Mouse (Mus musculus) adrenal gland, postnatal 36 days (tissue): ENCODE data around the gene Atp6v1g1. TPM values are rescaled to one million over a fixed set of nuclear protein-coding genes. Genes with fewer than 3 reads are reported as not detected.

Experiments used
- DNase-seq, 2 experiments: peaks; one replicate each; pipeline ENCODE4 v3.0.0; 2021; ENCODE audit warnings: mixed read lengths in 1 of 2
- long read RNA-seq, 2 experiments: library from polyadenylated mRNA; stranded (forward); transcript quantifications; one replicate each; pipeline ENCODE4 v2.0.0; 2021; ENCODE audit warnings: borderline sequencing depth in 2 of 2
- total RNA-seq, 2 experiments: library from RNA; stranded (reverse); gene quantifications; 2 replicates each; pipeline ENCODE4 v1.2.3; 2021

Atp6v1g1 gene
- total RNA-seq = 100 to 1,000 TPM; 186 to 187 TPM
- long read RNA-seq, experiment 1, transcript Atp6v1g1-201 (3 exons, 1,135 nt) = major isoform, 358 of 381 reads
- long read RNA-seq, experiment 1, partial matches to known transcripts = 14 of 381 reads
- long read RNA-seq, experiment 1, other reads (novel, unspliced or antisense) = 9 of 381 reads
- long read RNA-seq, experiment 2, transcript Atp6v1g1-201 (3 exons, 1,135 nt) = major isoform, 126 of 132 reads
- long read RNA-seq, experiment 2, partial matches to known transcripts = 0 of 132 reads
- long read RNA-seq, experiment 2, other reads (novel, unspliced or antisense) = 6 of 132 reads

DNA sequence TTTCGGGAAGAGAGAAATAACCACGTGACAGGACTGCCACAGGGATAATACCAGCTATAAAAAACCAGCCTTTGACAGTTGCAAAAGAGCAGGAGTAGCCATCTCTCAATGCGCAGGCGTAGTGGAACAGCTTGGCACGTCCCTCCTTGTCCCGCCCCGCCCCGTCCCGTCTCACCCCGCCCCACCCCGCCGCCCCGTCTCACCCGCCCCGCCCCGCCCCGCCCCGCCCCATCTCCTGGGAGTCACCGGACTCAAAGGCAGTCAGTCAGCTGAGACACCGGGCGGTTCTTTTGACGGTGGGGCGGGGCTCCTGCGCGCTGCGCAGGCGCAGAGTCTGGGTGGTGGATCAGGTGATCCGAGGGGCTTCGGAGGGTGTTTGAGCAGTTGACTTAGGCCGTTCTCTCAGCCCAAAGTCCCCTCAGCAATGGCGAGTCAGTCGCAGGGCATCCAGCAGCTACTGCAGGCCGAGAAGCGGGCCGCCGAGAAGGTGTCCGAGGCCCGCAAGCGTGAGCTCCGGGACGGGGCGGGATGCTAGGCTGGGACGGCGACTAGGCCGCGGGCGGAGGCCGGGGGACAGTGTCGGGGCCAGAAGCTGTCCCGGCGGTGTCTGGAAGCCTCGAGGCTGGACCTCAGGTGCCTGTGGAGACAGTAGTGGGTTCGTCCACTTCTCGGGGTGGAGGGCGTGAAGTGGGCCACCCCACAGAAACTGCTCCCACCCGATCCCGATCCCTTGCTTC is at the start of gene Atp6v1g1:
TSS of gene Atp6v1g1 (plus strand) at position 279 of the 737 bp plus-strand sequence.
- DNase-seq = peak; percentile 96

DNA sequence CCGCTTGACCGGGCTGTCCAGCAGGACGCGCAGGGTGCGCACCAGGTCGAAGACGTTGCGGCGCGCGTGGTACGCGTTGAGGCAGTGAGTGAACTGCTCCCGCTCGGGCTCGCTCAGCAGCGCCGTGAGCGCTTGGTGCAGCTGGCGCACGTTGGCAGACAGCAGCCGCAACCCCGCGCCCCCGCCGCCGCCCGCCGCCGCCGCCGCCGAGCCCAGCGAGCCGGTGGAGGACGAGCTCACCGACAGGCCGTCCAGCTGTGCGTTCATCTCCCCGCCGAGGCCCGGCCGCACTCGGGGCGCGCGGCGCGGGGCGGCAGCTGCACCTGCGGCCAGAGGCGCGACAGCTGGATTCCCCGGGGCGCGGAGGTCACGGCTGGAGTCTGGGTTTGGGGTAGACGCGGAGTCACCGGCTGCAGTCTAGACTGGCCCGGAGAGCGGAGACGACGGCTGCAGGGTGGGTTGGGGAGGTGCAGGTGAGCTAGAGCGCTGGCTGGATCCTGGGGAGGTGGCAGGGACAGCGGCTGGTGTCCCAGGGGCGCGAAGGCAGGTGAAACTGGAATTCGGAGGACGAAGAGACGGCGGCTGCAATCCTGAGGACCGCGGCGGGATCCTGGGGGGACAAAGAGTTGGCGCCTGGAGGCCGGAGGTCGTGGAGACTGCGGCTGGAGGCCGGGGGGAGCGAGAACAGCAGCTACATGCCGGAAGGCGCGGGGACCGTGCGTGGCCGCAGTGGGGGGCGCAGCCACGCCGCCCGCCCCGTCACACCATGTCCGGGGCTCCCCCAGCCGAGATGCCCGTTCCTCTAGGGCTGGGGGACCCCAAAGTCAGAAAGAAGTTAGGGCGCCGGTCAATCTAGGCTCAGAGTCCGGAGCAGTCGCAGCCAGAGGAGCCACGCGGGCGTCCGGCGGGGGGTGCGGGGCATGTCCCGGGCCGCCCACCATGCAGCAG is 49.3 kb upstream of the Atp6v1g1 start:
- peak; percentile 67 to 77 for DNase-seq

DNA sequence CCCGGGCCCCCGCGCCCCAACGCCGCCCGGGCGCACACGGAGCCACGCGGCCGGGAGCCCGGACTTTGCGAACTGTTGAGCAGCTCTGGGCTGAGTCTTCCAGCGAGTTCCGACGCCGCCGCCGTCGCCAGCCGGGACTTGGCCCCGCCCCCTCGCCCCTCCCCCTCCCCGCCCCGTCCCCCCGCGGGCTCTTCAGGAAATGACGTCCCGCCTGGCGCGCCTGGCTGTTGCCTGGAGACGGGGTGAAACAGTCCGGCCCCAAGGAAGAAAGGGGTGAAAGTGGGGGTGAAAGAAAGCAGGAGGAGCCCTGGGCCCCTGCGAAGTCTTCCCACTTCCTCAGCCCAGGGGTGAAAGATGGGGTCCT is 48.7 kb upstream of the Atp6v1g1 start, which contains the start of gene Whrn:
TSS of gene Whrn (minus strand) at position 77 of the 364 bp plus-strand sequence.
- DNase-seq = peak; percentile 89

DNA sequence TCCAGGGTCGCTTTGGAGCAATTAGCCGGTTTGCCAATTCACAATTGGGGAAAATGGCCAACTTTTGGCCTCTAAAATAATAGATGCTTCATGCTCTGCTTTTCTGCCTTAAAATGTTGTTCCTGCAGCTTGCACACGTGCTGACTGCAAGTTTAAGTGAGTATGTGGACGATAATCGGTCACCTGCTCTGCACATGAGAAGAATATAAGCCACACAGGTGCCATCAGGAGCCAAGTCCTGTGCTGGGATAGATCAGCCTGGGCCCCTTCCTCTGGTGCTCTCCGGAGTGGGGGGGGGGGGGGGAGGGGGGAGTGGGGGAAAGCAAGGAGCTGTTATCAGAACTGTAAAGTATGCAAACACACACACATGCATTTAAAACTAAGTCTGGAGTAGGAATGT is 48.3 kb upstream of the Atp6v1g1 start:
- DNase-seq = no peak

DNA sequence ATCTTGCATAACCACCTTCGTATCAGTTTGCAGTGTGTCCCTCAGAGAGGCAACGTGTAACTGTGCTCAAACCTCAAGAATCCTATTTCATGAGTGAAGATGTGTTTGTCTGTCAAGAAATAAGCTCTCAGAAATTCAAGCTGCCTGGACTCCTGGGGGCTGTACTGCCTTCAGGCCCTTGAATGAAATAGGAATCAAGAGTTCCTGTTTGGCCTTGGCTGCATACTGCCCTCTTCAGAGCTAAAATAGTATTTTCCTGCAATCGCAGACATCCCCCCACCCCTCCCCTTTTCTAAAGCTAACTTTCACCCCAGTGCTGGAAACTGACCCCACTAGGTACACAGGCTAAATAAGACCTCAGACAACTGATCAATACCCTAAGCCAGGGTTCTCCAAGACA is 46.2 kb upstream of the Atp6v1g1 start:
- DNase-seq = no peak

DNA sequence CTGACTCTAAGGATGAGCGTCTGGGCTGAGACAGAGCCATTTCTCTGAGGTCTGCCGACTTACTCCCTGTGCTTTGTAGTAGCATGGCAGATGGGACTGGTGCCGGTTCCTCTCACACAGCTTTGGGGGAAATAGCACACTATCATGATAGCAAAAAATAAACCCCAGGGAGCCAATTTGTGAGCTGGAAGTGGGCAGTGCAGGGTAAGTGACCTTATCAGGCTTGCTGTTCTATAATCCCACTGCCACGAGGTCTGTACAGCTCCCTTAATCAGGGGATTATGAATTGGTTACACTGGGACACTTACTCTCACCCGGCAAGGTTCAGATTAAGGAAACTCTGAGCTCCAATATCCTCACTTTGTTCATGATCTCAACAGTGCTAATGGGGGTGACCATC is 43.5 kb upstream of the Atp6v1g1 start:
- no peak for DNase-seq

DNA sequence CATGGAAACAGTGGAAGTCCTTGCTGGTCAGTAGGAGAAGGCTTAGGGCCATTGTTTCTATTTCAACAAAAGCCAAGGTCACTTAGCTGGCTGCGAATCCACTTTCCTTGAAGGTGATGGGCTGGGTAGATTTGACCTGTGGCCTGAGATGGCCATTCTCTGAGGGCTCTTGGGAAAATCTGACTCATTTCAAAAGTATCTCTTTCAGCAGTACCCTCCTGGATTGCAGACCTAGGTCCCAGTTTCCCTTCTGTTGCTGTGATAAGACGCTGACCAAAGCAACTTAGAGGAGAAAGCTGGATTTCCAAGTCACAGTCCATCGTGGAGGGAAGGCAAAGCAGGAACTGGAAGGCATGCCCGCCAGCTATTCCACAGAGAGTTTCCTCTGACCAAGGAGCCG is 40.6 kb upstream of the Atp6v1g1 start:
- no peak for DNase-seq

DNA sequence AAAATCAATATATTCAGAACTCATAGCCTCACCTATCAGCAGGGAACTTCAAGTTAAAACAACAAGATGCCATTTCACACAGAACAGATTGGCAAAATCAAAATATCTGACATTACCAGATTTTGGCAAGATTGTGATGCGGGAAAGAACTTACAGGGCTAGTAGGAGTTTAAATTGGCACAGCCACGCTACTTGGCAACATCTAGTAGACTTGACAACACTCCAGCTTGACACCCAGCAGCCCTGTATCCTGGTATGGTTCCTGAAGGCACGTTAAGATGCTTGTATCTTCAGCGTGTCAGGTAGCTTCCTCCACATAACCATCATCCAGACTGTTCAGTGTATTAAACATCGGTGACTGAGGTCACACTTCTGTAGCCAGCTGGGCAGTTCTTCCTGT is 37.1 kb upstream of the Atp6v1g1 start:
- no peak for DNase-seq

DNA sequence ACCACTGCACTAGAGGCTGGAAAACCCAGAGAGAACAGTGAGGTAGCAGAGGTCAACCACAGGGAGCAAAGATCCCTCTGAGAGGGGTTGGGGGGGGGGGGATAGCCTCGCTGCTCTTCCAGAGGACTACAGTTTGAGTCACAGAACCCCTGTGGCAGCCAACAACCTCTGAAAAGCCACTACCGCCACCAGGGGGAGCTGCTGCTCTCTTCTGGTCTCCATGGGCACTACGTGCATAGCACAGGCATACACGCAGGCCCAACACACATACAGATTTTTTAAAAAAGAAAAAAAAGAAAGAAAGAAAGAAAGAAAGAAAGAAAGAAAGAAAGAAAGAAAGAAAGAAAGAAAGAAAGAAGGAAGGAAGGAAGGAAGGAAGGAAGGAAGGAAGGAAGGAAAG is 36.3 kb upstream of the Atp6v1g1 start:
- peak; percentile 90 to 93 for DNase-seq

DNA sequence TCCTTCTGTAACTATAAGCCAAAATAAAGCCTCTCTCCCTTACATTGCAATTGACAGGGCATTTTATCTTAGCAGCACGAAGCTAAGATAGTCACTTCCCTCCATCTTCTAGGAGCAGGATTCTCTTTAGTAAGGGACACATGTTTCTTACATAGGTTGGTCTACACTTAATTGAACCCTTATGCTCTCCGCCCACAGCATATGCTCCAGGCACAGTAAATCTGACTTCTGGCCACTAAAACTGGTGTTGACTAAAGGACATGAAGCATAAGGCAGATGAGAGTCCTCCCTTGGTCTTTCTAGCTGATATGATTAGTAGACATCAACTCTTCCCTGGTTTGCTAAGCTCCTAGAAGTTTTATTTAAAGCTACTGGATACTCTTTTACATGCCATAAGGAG is 31.7 kb upstream of the Atp6v1g1 start:
- no peak for DNase-seq

DNA sequence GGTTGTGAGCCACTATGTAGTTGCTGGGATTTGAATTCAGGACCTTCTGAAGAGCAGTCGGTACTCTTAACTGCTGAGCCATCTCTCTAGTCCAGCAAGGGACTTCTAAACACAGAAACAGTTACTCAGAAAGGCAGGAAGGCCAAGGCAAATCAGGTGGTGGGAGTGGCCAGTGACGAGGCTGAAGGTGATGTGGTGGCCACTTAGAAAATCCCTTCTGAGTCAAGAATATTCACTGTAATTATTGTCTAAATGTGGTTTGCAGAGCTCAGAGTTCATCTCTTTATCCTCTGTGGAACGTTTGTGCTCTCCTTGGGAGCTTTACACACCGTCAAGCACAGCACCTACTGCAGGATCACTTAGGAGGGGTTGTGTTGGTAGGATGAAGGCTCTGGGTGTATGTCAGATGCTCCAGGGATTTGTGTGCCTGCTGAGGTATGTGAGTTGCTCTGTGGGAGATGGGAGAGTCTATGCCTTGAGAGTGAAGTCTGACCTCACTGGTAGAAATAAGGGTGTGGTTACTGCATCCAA is 30.1 kb upstream of the Atp6v1g1 start:
- no peak for DNase-seq

DNA sequence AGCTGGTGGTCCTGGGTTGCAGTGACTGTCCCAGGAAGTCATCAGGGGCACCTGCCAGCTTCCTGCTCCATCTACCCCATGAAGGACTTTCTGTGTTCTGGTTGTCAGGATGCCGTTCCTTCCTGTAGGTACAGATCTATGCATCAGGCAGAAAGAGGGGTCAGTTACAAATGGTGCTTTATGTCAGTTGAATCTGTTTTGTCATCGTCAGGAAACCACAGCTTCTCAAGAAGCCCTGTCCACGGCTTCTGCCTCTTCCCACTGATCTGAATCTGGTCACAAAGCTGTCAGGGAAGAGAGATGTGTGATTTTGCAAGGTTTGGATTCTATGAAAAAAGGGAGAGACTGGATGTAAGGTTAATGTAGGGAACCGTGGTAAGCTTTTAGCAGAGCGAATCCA is 29.6 kb upstream of the Atp6v1g1 start:
- no peak for DNase-seq

DNA sequence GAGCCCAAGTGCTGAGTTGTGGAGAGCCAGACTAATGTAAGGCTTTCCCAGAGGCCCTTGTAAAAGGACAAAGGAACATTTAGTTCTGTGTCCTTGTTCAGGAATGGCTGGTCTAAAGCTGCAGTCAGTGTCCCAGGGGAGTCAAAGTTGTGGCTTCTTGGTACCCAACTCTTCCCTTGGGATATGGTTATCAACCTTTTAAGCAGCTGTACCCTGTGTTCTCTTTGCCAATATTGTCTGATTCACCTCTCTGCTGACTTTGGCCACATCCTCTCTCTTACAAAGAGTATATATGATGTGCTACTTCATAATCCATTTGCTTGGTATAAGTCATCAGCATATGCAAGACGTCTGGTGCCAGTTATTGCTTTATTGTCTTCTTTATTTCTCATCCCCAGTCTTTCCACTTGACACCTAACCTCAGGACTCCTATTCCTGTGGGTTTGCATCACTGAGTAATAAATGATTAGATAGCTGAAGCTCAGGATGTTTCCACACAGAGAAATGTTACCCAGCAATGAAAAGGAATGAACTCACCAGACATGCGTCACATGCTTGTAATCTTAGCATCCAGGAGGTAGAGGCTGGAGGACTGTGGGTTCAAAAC is 22.7 kb upstream of the Atp6v1g1 start:
- no peak for DNase-seq

DNA sequence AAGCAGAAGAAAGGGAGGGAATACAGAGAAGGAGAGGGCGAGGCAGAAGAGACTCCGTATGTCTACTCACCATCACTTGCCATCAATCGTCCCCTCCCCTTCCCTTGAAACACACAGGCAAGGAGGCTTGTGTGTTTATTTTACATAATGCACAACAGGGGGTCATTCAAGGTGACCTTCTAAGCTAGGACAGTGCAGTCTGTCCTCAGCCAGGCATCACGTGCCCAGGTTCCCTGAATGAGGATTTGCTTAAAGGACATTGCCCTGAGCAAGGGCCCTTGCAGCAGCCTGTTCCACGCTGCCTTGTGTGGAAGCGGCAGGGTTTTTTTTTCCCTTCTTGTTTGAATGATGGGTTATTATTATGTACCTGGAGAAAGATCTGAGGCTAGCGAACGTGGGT is 19.1 kb upstream of the Atp6v1g1 start:
- DNase-seq = no peak

DNA sequence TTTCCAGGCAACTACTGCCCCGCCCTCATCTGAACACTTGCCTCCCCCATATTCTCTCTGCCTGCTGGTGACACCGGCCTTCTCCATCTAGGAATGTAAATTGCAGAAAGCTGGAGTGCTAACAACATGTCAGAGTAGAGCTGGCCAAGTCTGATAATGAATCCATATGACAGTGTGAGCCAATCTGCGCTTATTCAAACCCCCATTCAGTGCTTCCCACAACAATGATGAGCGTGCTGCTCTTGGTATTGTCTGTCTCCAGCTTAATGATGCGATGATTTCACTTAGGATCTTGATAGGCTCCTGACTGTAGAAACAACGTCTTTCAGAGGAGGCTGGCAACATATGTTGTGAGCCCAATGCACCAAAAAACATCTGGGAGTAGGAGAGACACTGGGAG is 15.6 kb upstream of the Atp6v1g1 start:
- DNase-seq = no peak

DNA sequence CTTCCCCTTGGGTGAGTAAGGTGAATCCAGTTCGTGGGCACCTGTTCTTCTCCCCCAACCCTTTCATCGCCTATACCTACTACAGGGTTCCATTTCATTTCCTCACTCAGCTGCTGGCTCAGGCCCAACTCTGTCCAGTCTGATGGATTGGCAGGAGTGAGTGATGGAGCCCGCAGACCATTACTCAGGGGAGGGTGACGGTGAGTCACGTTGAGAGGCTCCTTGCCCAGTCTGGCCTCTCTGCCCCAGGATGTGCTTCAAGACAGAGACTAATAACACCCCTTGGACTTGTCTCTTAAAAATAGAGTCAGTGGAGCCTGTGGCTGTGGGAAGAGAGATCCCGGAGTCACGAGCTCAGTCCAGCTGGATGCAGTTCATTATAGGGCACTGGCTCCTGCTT is 14.2 kb upstream of the Atp6v1g1 start:
- DNase-seq = peak; percentile 70 to 75

DNA sequence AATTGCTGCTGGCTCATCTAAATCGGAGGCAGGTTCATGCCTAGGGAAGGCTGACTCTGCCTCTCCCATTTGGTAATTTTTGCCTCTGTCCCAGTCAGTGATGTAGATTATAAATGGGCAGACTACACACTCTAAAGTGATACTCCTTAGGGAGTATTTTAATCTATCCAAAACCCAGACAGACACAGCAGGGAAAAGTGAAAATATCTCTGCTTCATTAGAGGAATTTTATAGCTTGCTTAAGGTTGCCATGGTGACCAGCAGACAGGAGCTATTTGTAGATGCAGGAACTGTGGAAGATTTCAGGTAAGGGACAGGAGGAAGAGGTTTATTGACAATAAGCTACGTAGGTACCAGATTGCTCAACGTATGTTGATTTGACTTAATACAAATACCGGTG is 7.0 kb upstream of the Atp6v1g1 start:
- no peak for DNase-seq

DNA sequence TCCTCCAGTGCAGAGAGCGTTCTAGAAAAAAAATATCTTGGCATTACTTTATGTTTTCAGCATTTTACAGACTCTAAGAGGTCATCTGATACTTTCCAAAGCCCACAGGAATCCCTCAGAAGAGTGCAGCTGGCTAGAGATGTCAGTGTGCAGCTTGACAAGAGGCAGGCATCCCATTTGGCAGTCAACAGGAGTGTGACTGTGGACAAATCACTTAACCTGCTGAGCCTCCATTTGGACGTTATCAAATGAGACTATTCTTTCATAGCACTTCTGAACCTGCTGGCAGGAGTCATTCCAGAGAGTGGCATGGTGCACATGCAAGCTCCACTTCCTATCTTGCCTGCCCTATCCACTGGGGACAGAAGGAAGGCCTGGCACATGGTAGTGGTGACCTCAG is 2.4 kb upstream of the Atp6v1g1 start:
- DNase-seq = no peak

DNA sequence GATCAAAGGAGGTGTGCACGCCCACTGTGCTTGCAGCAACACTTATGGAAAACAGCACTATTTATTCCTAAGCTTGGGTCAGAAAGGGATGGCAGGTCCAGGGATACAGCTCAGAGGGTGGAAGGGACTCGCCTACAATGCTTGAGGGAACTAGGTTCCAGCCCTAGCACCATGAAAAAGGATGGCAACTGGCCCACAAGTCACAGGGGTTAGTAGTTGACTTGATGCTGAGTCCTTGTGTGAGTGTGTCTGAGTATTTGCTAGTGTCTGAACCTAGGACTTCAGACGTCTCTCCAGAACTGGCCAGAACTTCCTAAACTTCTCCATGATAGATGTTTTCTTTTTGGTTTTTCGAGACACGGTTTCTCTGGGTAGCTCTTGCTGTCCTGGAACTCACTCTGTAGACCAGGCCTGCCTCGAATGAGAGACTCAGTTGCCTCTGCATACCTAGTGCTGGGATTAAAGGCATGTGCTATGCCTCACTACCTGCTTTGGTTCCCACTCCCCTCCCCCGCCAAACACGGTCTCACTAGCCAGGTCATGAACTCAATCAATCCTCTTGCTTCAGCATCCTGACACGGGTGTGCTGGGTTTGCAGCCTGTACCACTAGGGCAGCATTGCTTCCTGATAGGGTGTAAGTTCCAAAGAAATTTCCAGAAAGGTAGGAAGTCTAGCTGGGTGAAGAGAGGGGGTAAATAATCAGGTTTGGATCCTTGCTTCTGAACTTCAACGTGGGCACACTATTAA is 652 bp upstream of the Atp6v1g1 start:
- no peak for DNase-seq

DNA sequence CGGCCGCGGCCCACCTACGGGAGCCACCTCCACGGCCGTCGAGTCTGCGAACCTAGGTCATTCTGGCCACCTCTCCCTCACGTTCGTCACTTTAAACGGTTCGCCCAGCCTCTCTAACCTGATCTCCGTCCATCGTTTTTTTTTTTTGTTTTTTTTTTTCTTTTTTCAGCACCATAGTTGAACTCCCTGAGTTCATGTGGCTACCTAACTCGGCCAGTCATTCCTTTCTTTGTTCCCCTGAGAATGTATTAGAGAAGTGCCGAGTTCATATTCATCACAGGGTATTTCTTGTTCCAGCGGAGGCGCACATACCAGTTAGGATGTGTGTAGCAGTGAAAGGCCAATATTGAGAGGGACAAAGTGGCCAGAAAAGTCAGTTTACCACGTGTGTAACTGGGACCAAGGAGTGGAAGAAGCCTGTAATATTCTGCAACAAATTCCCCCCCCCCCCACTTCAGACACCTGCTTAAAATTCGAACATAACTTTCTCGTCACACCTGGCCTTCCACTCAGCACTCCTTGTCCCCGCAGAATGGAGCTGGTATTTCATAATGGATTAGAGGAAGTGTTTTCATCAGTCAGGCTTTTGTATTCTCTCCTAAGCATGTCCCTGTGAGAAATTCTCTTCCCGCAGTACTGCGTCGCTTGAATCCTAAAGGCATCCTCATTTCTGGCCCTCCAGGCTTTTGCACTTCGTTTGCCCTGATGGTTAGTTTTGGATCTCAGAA is 823 bp downstream of the Atp6v1g1 start:
- DNase-seq = no peak
